Mouse (Mus musculus) MEL (cell line): ENCODE data around the gene Sec22c. TPM values are rescaled to one million over a fixed set of nuclear protein-coding genes. Genes with fewer than 3 reads are reported as not detected.

ENCODE experiments used
- DNase-seq: peaks from one replicate; pipeline ENCODE4 v3.0.0; 2011; ENCODE audit warnings: low read depth, low spot score
- H3K27ac ChIP-seq: 2 replicates; pipeline ENCODE4 v1.5.1; 2012; ENCODE audit warnings: low read depth, mild to moderate bottlenecking, control low read depth, low read length, moderate library complexity; ENCODE audit not compliant: control insufficient read depth
- H3K27me3 ChIP-seq, 2 experiments: fragments of 150-350 bp in 1 of 2; sonication (generic) in 1 of 2; 2 replicates each; pipeline ENCODE4 v1.6.1; 2012; ENCODE audit warnings: low read length in 2 of 2, mild to moderate bottlenecking in 2 of 2, improper control_type of control experiment in 1 of 2, moderate library complexity in 1 of 2; ENCODE audit not compliant: insufficient read depth in 2 of 2, control insufficient read depth in 1 of 2
- H3K36me3 ChIP-seq, 2 experiments: 2 replicates each; pipeline ENCODE4 v1.6.1; 2012 to 2014; ENCODE audit warnings: low read length in 2 of 2, improper control_type of control experiment in 1 of 2, inconsistent platforms in 1 of 2, mild to moderate bottlenecking in 1 of 2; ENCODE audit not compliant: insufficient read depth in 2 of 2, control insufficient read depth in 1 of 2
- H3K4me1 ChIP-seq, 2 experiments: fragments of 150-350 bp in 1 of 2; sonication (generic) in 1 of 2; 2 replicates each; pipeline ENCODE4 v1.6.1; 2012; ENCODE audit warnings: low read length in 2 of 2, improper control_type of control experiment in 1 of 2, mild to moderate bottlenecking in 1 of 2; ENCODE audit not compliant: insufficient read depth in 2 of 2, control insufficient read depth in 1 of 2
- H3K4me3 ChIP-seq, 2 experiments: fragments of 150-350 bp in 1 of 2; sonication (generic) in 1 of 2; 2 replicates each; pipeline ENCODE4 v1.5.1; 2012; ENCODE audit warnings: low read depth in 2 of 2, low read length in 2 of 2, mild to moderate bottlenecking in 2 of 2, moderate library complexity in 2 of 2, control low read depth in 1 of 2, improper control_type of control experiment in 1 of 2; ENCODE audit not compliant: control insufficient read depth in 1 of 2, insufficient read depth in 1 of 2
- H3K79me2 ChIP-seq: 2 replicates; pipeline ENCODE4 v1.6.1; 2012; ENCODE audit warnings: mild to moderate bottlenecking, low read length, moderate library complexity; ENCODE audit not compliant: control insufficient read depth, poor library complexity, insufficient read depth
- H3K9ac ChIP-seq: 2 replicates; pipeline ENCODE4 v1.6.1; 2012; ENCODE audit warnings: low read depth, mild to moderate bottlenecking, control low read depth, low read length, moderate library complexity; ENCODE audit not compliant: control insufficient read depth, poor library complexity, severe bottlenecking
- H3K9me3 ChIP-seq: fragments of 150-350 bp; sonication (generic); replicated peaks from 2 replicates; pipeline ENCODE4 v1.6.1; 2012; ENCODE audit warnings: mild to moderate bottlenecking, low read length, improper control_type of control experiment, moderate library complexity; ENCODE audit not compliant: insufficient read depth
- BHLHE40 ChIP-seq: IDR thresholded peaks from 2 replicates; pipeline ENCODE4 v1.6.1; 2012; ENCODE audit warnings: low read depth, mild to moderate bottlenecking, inconsistent platforms, low read length, improper control_type of control experiment, borderline replicate concordance
- CHD1 ChIP-seq: IDR thresholded peaks from 2 replicates; pipeline ENCODE4 v1.6.1; 2012; ENCODE audit warnings: low read depth, mild to moderate bottlenecking, inconsistent platforms, low read length, improper control_type of control experiment
- CHD2 ChIP-seq: IDR thresholded peaks from 2 replicates; pipeline ENCODE4 v1.6.1; 2011; ENCODE audit warnings: low read length, improper control_type of control experiment
- E2F4 ChIP-seq: IDR thresholded peaks from 2 replicates; pipeline ENCODE4 v1.6.1; 2011; ENCODE audit warnings: low read depth, low read length, improper control_type of control experiment, borderline replicate concordance
- ELF1 ChIP-seq: IDR thresholded peaks from 2 replicates; pipeline ENCODE4 v1.6.1; 2014; ENCODE audit warnings: low read depth, mild to moderate bottlenecking, inconsistent platforms, low read length, improper control_type of control experiment, moderate library complexity
- ETS1 ChIP-seq: IDR thresholded peaks from 2 replicates; pipeline ENCODE4 v1.6.1; 2012; ENCODE audit warnings: low read depth, mild to moderate bottlenecking, inconsistent platforms, low read length, improper control_type of control experiment, moderate library complexity
- GABPA ChIP-seq: IDR thresholded peaks from 2 replicates; pipeline ENCODE4 v1.6.1; 2012; ENCODE audit warnings: low read depth, mild to moderate bottlenecking, inconsistent platforms, low read length, improper control_type of control experiment, moderate library complexity
- GATA1 ChIP-seq: IDR thresholded peaks from 2 replicates; pipeline ENCODE4 v1.6.1; 2011; ENCODE audit warnings: low read depth, low read length, improper control_type of control experiment
- JUND ChIP-seq: IDR thresholded peaks from 2 replicates; pipeline ENCODE4 v1.6.1; 2011; ENCODE audit warnings: low read depth, mild to moderate bottlenecking, improper control_type of control experiment, low read length
- KAT2A ChIP-seq: conservative IDR thresholded peaks from 2 replicates; pipeline ENCODE4 v1.6.1; 2012; ENCODE audit warnings: low read depth, low read length, improper control_type of control experiment, inconsistent platforms
- MAFK ChIP-seq: IDR thresholded peaks from 2 replicates; pipeline ENCODE4 v1.6.1; 2011; ENCODE audit warnings: low read depth, mild to moderate bottlenecking, low read length, improper control_type of control experiment, borderline replicate concordance
- MAX ChIP-seq: IDR thresholded peaks from 2 replicates; pipeline ENCODE4 v1.6.1; 2011; ENCODE audit warnings: low read length, improper control_type of control experiment
- MAZ ChIP-seq: IDR thresholded peaks from 2 replicates; pipeline ENCODE4 v1.6.1; 2012; ENCODE audit warnings: low read depth, mild to moderate bottlenecking, inconsistent platforms, low read length, improper control_type of control experiment
- MEF2A ChIP-seq: IDR thresholded peaks from 2 replicates; pipeline ENCODE4 v1.6.1; 2014; ENCODE audit warnings: low read depth, mild to moderate bottlenecking, inconsistent platforms, low read length, improper control_type of control experiment; ENCODE audit not compliant: poor library complexity, insufficient replicate concordance, severe bottlenecking; ENCODE audit errors: extremely low read depth
- MXI1 ChIP-seq: IDR thresholded peaks from 2 replicates; pipeline ENCODE4 v1.6.1; 2011; ENCODE audit warnings: mild to moderate bottlenecking, low read depth, low read length, improper control_type of control experiment
- MYB ChIP-seq: IDR thresholded peaks from 2 replicates; pipeline ENCODE4 v1.6.1; 2011; ENCODE audit warnings: mild to moderate bottlenecking, low read depth, low read length, improper control_type of control experiment
- MYC ChIP-seq: IDR thresholded peaks from 2 replicates; pipeline ENCODE4 v1.6.1; 2011; ENCODE audit warnings: low read depth, mild to moderate bottlenecking, low read length, improper control_type of control experiment, moderate library complexity
- NELFE ChIP-seq: IDR thresholded peaks from 2 replicates; pipeline ENCODE4 v1.6.1; 2011; ENCODE audit warnings: low read depth, low read length, improper control_type of control experiment
- NRF1 ChIP-seq: IDR thresholded peaks from 2 replicates; pipeline ENCODE4 v1.6.1; 2014; ENCODE audit warnings: low read depth, mild to moderate bottlenecking, inconsistent platforms, low read length, improper control_type of control experiment, moderate library complexity; ENCODE audit not compliant: poor library complexity, insufficient read depth, severe bottlenecking
- POLR2A ChIP-seq, 2 experiments: IDR thresholded peaks; 2 replicates each; pipeline ENCODE4 v1.6.1; 2011 to 2012; ENCODE audit warnings: low read length in 2 of 2, mild to moderate bottlenecking in 2 of 2, control low read depth in 1 of 2, improper control_type of control experiment in 1 of 2, low read depth in 1 of 2, moderate library complexity in 1 of 2; ENCODE audit not compliant: control insufficient read depth in 1 of 2, insufficient read depth in 1 of 2, poor library complexity in 1 of 2
- POLR2AphosphoS2 ChIP-seq: IDR thresholded peaks from 2 replicates; pipeline ENCODE4 v1.6.1; 2011; ENCODE audit warnings: low read length, improper control_type of control experiment
- RAD21 ChIP-seq: IDR thresholded peaks from 2 replicates; pipeline ENCODE4 v1.6.1; 2011; ENCODE audit warnings: mild to moderate bottlenecking, low read depth, low read length, improper control_type of control experiment
- SIN3A ChIP-seq: IDR thresholded peaks from 2 replicates; pipeline ENCODE4 v1.6.1; 2012; ENCODE audit warnings: low read length, improper control_type of control experiment, inconsistent platforms
- TBP ChIP-seq: IDR thresholded peaks from 2 replicates; pipeline ENCODE4 v1.8.0; 2011; ENCODE audit warnings: low read depth, low read length, improper control_type of control experiment
- TCF12 ChIP-seq: IDR thresholded peaks from 2 replicates; pipeline ENCODE4 v1.6.1; 2014; ENCODE audit warnings: low read depth, mild to moderate bottlenecking, inconsistent platforms, low read length, improper control_type of control experiment, moderate library complexity
- USF2 ChIP-seq, 2 experiments: IDR thresholded peaks; 2 replicates each; pipeline ENCODE4 v1.6.1; 2011 to 2012; ENCODE audit warnings: improper control_type of control experiment in 2 of 2, low read length in 2 of 2, borderline replicate concordance in 1 of 2, inconsistent platforms in 1 of 2, low read depth in 1 of 2, mild to moderate bottlenecking in 1 of 2; ENCODE audit not compliant: insufficient read depth in 1 of 2
- ZC3H11A ChIP-seq: IDR thresholded peaks from 2 replicates; pipeline ENCODE4 v1.6.1; 2012; ENCODE audit warnings: low read depth, mild to moderate bottlenecking, inconsistent platforms, low read length, improper control_type of control experiment
- ZKSCAN1 ChIP-seq: IDR thresholded peaks from 2 replicates; pipeline ENCODE4 v1.6.1; 2012; ENCODE audit warnings: low read depth, mild to moderate bottlenecking, inconsistent platforms, low read length, improper control_type of control experiment, moderate library complexity
- ZNF384 ChIP-seq: IDR thresholded peaks from 2 replicates; pipeline ENCODE4 v1.6.1; 2012; ENCODE audit warnings: low read depth, mild to moderate bottlenecking, inconsistent platforms, low read length, improper control_type of control experiment
- polyA plus RNA-seq, 2 experiments: library from polyadenylated mRNA; stranded (reverse) in 1 of 2; unstranded in 1 of 2; fragments of >175 nt in 1 of 2; fragments of >200 nt in 1 of 2; gene quantifications; 2 replicates each; pipeline versions ENCODE4 v1.2.1 to v1.2.4; 2012; ENCODE audit warnings: low replicate concordance in 2 of 2, low read depth in 1 of 2; ENCODE audit not compliant: insufficient read length in 2 of 2, insufficient read depth in 1 of 2, missing spikeins in 1 of 2
- total RNA-seq: library from RNA; depleted of rRNA; stranded (reverse); fragments of 300-350 nt; gene quantifications from 2 replicates; pipeline ENCODE4 v1.2.3, GENCODE M21; 2012

Gene Sec22c
- total and polyA plus RNA-seq, 3 experiments = 5.9 to 10.9 TPM; not detected in 1

DNA sequence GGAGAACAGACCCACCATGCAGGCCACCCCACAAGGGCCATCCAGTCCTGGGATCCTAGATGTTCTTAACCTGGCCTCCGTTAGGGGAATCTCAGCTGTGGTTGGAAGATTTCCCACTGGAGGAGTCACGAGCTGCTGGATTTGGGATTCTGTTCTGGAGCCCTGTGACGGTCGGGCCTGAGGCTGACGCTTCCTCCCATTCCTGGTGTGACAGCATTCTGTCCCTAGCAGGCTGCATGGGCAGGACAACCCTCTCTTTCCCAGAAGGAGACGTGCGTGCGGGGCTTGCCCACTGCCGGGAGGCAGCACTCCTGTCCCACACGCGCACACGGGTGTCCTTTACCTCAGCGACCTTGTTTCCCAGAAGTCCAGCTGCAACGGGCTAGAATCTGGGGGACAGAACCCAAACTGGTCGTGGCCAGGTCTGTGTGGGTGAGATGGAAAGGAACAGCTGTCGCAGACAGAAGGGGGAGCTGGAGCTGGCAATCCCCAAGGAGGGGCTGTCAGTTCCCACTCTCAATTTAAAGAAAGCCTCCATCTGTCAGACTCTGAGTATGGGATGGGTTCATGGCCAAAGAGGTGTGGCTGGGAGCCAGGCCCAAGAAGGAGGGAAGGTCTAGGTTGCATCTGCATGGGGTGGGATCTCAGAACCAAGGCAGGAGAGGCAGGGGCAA is 38.2 kb downstream of the Sec22c start:
- Histone ChIP-seq H3K4me1 (peaks cover 0 to 5% of the 10 kb centered on the region in 2 experiments; a peak in 2 of 4 replicates), H3K27me3 (no peaks in the 10 kb centered on the region), H3K27ac (no peak overlapping the region), H3K9ac (no peak overlapping the region), H3K9me3 (no peaks in the 10 kb centered on the region), H3K36me3 (peaks cover 0 to 2% of the 10 kb centered on the region in 2 experiments; a peak in 2 of 4 replicates), H3K79me2 (no peaks in the 10 kb centered on the region), H3K4me3 (no peak overlapping the region)
- no peak for DNase-seq
- TF ChIP-seq USF2 (IDR thresholded peaks at IDR 0.05; ENCODE audit: borderline replicate concordance in 1 of 2, insufficient read depth in 1 of 2, low read depth in 1 of 2, low read length in 2 of 2) = no peak
- no peak for TF ChIP-seq POLR2AphosphoS2
- TF ChIP-seq MYB = no peak
- TF ChIP-seq TCF12 = no peak
- TF ChIP-seq ELF1 = no peak
- TF ChIP-seq BHLHE40 = no peak
- TF ChIP-seq E2F4 = no peak
- no peak for TF ChIP-seq MAZ
- no peak for TF ChIP-seq NELFE
- no peak for TF ChIP-seq GABPA
- no peak for TF ChIP-seq GATA1
- no peak for TF ChIP-seq MAX
- no peak for TF ChIP-seq TBP
- no peak for TF ChIP-seq ZC3H11A
- no peak for TF ChIP-seq KAT2A
- TF ChIP-seq MXI1 = no peak
- TF ChIP-seq MYC = no peak
- no peak for TF ChIP-seq ETS1
- TF ChIP-seq POLR2A (IDR thresholded peaks at IDR 0.05; ENCODE audit: control insufficient read depth in 1 of 2, insufficient read depth in 1 of 2, low read depth in 1 of 2, low read length in 2 of 2, poor library complexity in 1 of 2) = no peak
- TF ChIP-seq NRF1 = no peak

- no peak overlapping the region for H3K4me3 ChIP-seq
- no peak overlapping the region for H3K9ac ChIP-seq
- no peaks in the 10 kb centered on the region for H3K4me1 ChIP-seq
- DNase-seq = no peak
- H3K79me2 ChIP-seq = no peaks in the 10 kb centered on the region
- H3K9me3 ChIP-seq = no peaks in the 10 kb centered on the region
- H3K27ac ChIP-seq = no peak overlapping the region
- no peaks in the 10 kb centered on the region for H3K27me3 ChIP-seq
- no peak for TF ChIP-seq E2F4
- TF ChIP-seq ETS1 = no peak
- TF ChIP-seq MAZ = no peak
- TF ChIP-seq ZKSCAN1 = no peak
- no peak for TF ChIP-seq ELF1
- no peak for TF ChIP-seq CHD1
- no peak for TF ChIP-seq MYB
- TF ChIP-seq MAFK = no peak
- TF ChIP-seq POLR2A (IDR thresholded peaks at IDR 0.05; ENCODE audit: control insufficient read depth in 1 of 2, insufficient read depth in 1 of 2, low read depth in 1 of 2, low read length in 2 of 2, poor library complexity in 1 of 2) = no peak
- no peak for TF ChIP-seq MAX
- no peak for TF ChIP-seq MYC
- no peak for TF ChIP-seq MEF2A
- no peak for TF ChIP-seq ZC3H11A
- no peak for TF ChIP-seq SIN3A
- no peak for TF ChIP-seq RAD21
- no peak for TF ChIP-seq CHD2
- no peak for TF ChIP-seq USF2 (IDR thresholded peaks at IDR 0.05; ENCODE audit: borderline replicate concordance in 1 of 2, insufficient read depth in 1 of 2, low read depth in 1 of 2, low read length in 2 of 2)
- TF ChIP-seq NRF1 = no peak
- TF ChIP-seq ZNF384 = no peak
- no peak for TF ChIP-seq JUND
- TF ChIP-seq, all 39 proteins: peak for 0
- no peaks in the 10 kb centered on the region for H3K36me3 ChIP-seq
Measured at GRCm38 (mm10) chr9:121664104-121664503, 41.2 kb downstream of the Sec22c start.
